8 mouse cellular contexts compared by ENCODE assay signal in genomic region chr10:81495616-81496263, GRCm38 (mm10). TPM values are rescaled to one million over a fixed set of nuclear protein-coding genes. Genes with fewer than 3 reads are reported as not detected.
A peak's percentile ranks its signal among the peaks of the same experiment; 100 is the strongest.
DNase-seq lines count a peak whose midpoint lies in the region; ATAC-seq and TF ChIP-seq lines count a peak whose summit lies in the region.

No protein-coding gene starts in this region.

- TF ChIP-seq CTCF in intestine, postnatal 0 days (IDR thresholded peaks at IDR 0.05; ENCODE audit: low read depth), result no peak
- TF ChIP-seq CTCF in olfactory bulb, adult 2 months (IDR thresholded peaks at IDR 0.05; ENCODE audit: insufficient read depth, low read depth, low read length), result no peak

- peak; percentile 3; the same call in 1 of the 2 replicates for ATAC-seq in heart, embryonic 12.5 days (ENCODE audit: insufficient number of reproducible peaks, low FRiP score)
- ATAC-seq in embryonic facial prominence, embryonic 11.5 days (replicated peaks; ENCODE audit: insufficient number of reproducible peaks, low FRiP score, low TSS enrichment, low read depth), result peak; percentile 21
- peak; percentile 2; the same call in 1 of the 2 replicates for ATAC-seq in intestine, postnatal 0 days

- no peaks in the 10 kb centered on the region for H3K27me3 ChIP-seq in heart, embryonic 12.5 days (replicated peaks)
- H3K27me3 ChIP-seq in embryonic facial prominence, embryonic 11.5 days (ENCODE audit: control insufficient read depth, insufficient read depth, low read length), result no peaks in the 10 kb centered on the region
- no peaks in the 10 kb centered on the region for H3K27me3 ChIP-seq in intestine, postnatal 0 days (replicated peaks; ENCODE audit: control insufficient read depth, insufficient read depth, low read length)

- peak overlapping the region; percentile 90 for H3K4me3 ChIP-seq in heart, embryonic 12.5 days
- peak overlapping the region; percentile 86 for H3K4me3 ChIP-seq in embryonic facial prominence, embryonic 11.5 days (ENCODE audit: low read depth, low read length)
- H3K4me3 ChIP-seq in intestine, postnatal 0 days (ENCODE audit: low read depth, low read length), result peak overlapping the region; percentile 80
- H3K4me3 ChIP-seq in olfactory bulb, adult 2 months (ENCODE audit: insufficient read depth, low read depth, low read length), result peak overlapping the region; percentile 78

- peak overlapping the region; percentile 48 for H3K27ac ChIP-seq in heart, embryonic 12.5 days (ENCODE audit: poor library complexity, severe bottlenecking)
- no peak overlapping the region for H3K27ac ChIP-seq in embryonic facial prominence, embryonic 11.5 days (replicated peaks; ENCODE audit: low read depth, low read length)
- peak overlapping the region; percentile 55 for H3K27ac ChIP-seq in intestine, postnatal 0 days (ENCODE audit: low read depth, low read length)
- H3K27ac ChIP-seq in olfactory bulb, adult 2 months (ENCODE audit: insufficient read depth, low read depth, low read length), result no peak overlapping the region

- WGBS in heart, embryonic 12.5 days, result under 1% methylated on average over 41 of the region's 41 CpGs
- WGBS in embryonic facial prominence, embryonic 11.5 days, result 2% methylated on average over 41 of the region's 41 CpGs
- under 1% methylated on average over 40 of the region's 41 CpGs for WGBS in intestine, postnatal 0 days
- 1% methylated on average over 41 of the region's 41 CpGs for WGBS in olfactory bulb, adult 2 months

- peaks cover 19% of the 10 kb centered on the region for H3K4me1 ChIP-seq in heart, embryonic 12.5 days (replicated peaks)
- H3K4me1 ChIP-seq in embryonic facial prominence, embryonic 11.5 days (ENCODE audit: control insufficient read depth, insufficient read depth, low read length), result peaks cover 3% of the 10 kb centered on the region; the same call in 1 of the 2 replicates
- H3K4me1 ChIP-seq in intestine, postnatal 0 days (replicated peaks; ENCODE audit: control insufficient read depth, insufficient read depth, low read length), result peaks cover 21% of the 10 kb centered on the region
- peaks cover 21% of the 10 kb centered on the region for H3K4me1 ChIP-seq in olfactory bulb, adult 2 months (ENCODE audit: control insufficient read depth, insufficient read depth, low read length)

- DNase-seq in heart, postnatal 10 days, result no peak
- DNase-seq in 3T3-L1 (ENCODE audit: low read depth, low spot score), result peak; percentile 20
- no peak for DNase-seq in embryonic facial prominence, embryonic 11.5 days (ENCODE audit: low spot score)
- no peak for DNase-seq in embryo, embryonic 10.5 days (ENCODE audit: low spot score)
- DNase-seq in spleen, postnatal 10 days (ENCODE audit: low spot score in 2 of 2), result no peak

- H3K36me3 ChIP-seq in heart, embryonic 12.5 days, result peaks cover 33% of the 10 kb centered on the region
- peaks cover 10% of the 10 kb centered on the region for H3K36me3 ChIP-seq in embryonic facial prominence, embryonic 11.5 days (replicated peaks; ENCODE audit: control insufficient read depth, insufficient read depth, low read depth, low read length)
- H3K36me3 ChIP-seq in intestine, postnatal 0 days (ENCODE audit: control insufficient read depth, insufficient read depth), result peaks cover 31% of the 10 kb centered on the region

- peak overlapping the region; percentile 99 for H3K4me2 ChIP-seq in heart, embryonic 12.5 days
- peak overlapping the region; percentile 95 for H3K4me2 ChIP-seq in embryonic facial prominence, embryonic 11.5 days (ENCODE audit: low read depth, low read length)
- peak overlapping the region; percentile 88 for H3K4me2 ChIP-seq in intestine, postnatal 0 days (replicated peaks; ENCODE audit: low read depth)

- intact Hi-C loops in heart, postnatal 10 days (cut with DNase I), result no loop called here

- H3K9me3 ChIP-seq in heart, embryonic 12.5 days (replicated peaks), result no peaks in the 10 kb centered on the region
- H3K9me3 ChIP-seq in embryonic facial prominence, embryonic 11.5 days (replicated peaks; ENCODE audit: control insufficient read depth, low read length), result no peaks in the 10 kb centered on the region
- H3K9me3 ChIP-seq in intestine, postnatal 0 days (ENCODE audit: control insufficient read depth), result no peaks in the 10 kb centered on the region

- peak overlapping the region; percentile 93 for H3K9ac ChIP-seq in heart, embryonic 12.5 days
- H3K9ac ChIP-seq in embryonic facial prominence, embryonic 11.5 days (replicated peaks; ENCODE audit: low read length), result peak overlapping the region; percentile 87
- H3K9ac ChIP-seq in intestine, postnatal 0 days (ENCODE audit: low read depth, low read length), result peak overlapping the region; percentile 84

- no peak for TF ChIP-seq POLR2A in olfactory bulb, adult 2 months (IDR thresholded peaks at IDR 0.05; ENCODE audit: insufficient read depth, low read depth, low read length)

RNA-seq across cellular contexts. Expression of gene Ncln, which starts 0.5 kb away (rescaled TPM):
- 54.9 and 60.2 TPM in 2 replicates for polyA plus RNA-seq in heart, embryonic 12.5 days (2016; fragmentation: Nextera tagmentation; extraction: Ambion mirVana)
- 10 to 100 TPM; 64.0 to 65.0 TPM for total RNA-seq in heart, postnatal 10 days (2021)
- polyA plus RNA-seq in embryonic facial prominence, embryonic 11.5 days (2014; fragmentation: Nextera tagmentation; extraction: Ambion mirVana), result 31.9 and 44.2 TPM in 2 replicates
- polyA plus RNA-seq in intestine, postnatal 0 days (2015; fragmentation: Nextera tagmentation; extraction: Ambion mirVana), result 58.6 and 61.1 TPM in 2 replicates
- 181 TPM in 1 of 2 replicates, not detected in the other for polyA plus RNA-seq in olfactory bulb, adult 2 months (2012; ENCODE audit: insufficient read depth, insufficient read length, low replicate concordance, missing spikeins)

RNA-seq across cellular contexts. Expression of gene S1pr4, which starts 4.2 kb away (rescaled TPM):
- 0.42 and 0.52 TPM in 2 replicates for polyA plus RNA-seq in heart, embryonic 12.5 days (2016; fragmentation: Nextera tagmentation; extraction: Ambion mirVana)
- under 1 TPM; 0.86 to 0.87 TPM for total RNA-seq in heart, postnatal 10 days (2021)
- 0.20 and 0.31 TPM in 2 replicates for polyA plus RNA-seq in embryonic facial prominence, embryonic 11.5 days (2014; fragmentation: Nextera tagmentation; extraction: Ambion mirVana)
- polyA plus RNA-seq in intestine, postnatal 0 days (2015; fragmentation: Nextera tagmentation; extraction: Ambion mirVana), result 0.50 and 0.74 TPM in 2 replicates
- polyA plus RNA-seq in olfactory bulb, adult 2 months (2012; ENCODE audit: insufficient read depth, insufficient read length, low replicate concordance, missing spikeins), result not detected in 2 replicates

RNA-seq across cellular contexts. Expression of gene Celf5, which starts 13.2 kb away (rescaled TPM):
- polyA plus RNA-seq in heart, embryonic 12.5 days (2016; fragmentation: Nextera tagmentation; extraction: Ambion mirVana), result 0.19 and 0.28 TPM in 2 replicates
- under 1 TPM; 0.32 to 0.48 TPM for total RNA-seq in heart, postnatal 10 days (2021)
- 2.5 and 2.7 TPM in 2 replicates for polyA plus RNA-seq in embryonic facial prominence, embryonic 11.5 days (2014; fragmentation: Nextera tagmentation; extraction: Ambion mirVana)
- 0.76 and 1.0 TPM in 2 replicates for polyA plus RNA-seq in intestine, postnatal 0 days (2015; fragmentation: Nextera tagmentation; extraction: Ambion mirVana)
- polyA plus RNA-seq in olfactory bulb, adult 2 months (2012; ENCODE audit: insufficient read depth, insufficient read length, low replicate concordance, missing spikeins), result not detected in 2 replicates

RNA-seq across cellular contexts. Expression of gene Gna15, which starts 28.3 kb away (rescaled TPM):
- 1.9 and 2.3 TPM in 2 replicates for polyA plus RNA-seq in heart, embryonic 12.5 days (2016; fragmentation: Nextera tagmentation; extraction: Ambion mirVana)
- under 1 TPM; 0.60 to 0.74 TPM for total RNA-seq in heart, postnatal 10 days (2021)
- 0.77 and 0.92 TPM in 2 replicates for polyA plus RNA-seq in embryonic facial prominence, embryonic 11.5 days (2014; fragmentation: Nextera tagmentation; extraction: Ambion mirVana)
- 0.64 and 0.78 TPM in 2 replicates for polyA plus RNA-seq in intestine, postnatal 0 days (2015; fragmentation: Nextera tagmentation; extraction: Ambion mirVana)
- not detected in 2 replicates for polyA plus RNA-seq in olfactory bulb, adult 2 months (2012; ENCODE audit: insufficient read depth, insufficient read length, low replicate concordance, missing spikeins)

RNA-seq across cellular contexts. Expression of gene Nfic, which starts 40.3 kb away (rescaled TPM):
- 39.3 and 40.7 TPM in 2 replicates for polyA plus RNA-seq in heart, embryonic 12.5 days (2016; fragmentation: Nextera tagmentation; extraction: Ambion mirVana)
- total RNA-seq in heart, postnatal 10 days (2021), result 100 to 1,000 TPM; 139 to 163 TPM
- polyA plus RNA-seq in embryonic facial prominence, embryonic 11.5 days (2014; fragmentation: Nextera tagmentation; extraction: Ambion mirVana), result 13.1 and 16.1 TPM in 2 replicates
- 29.2 and 35.1 TPM in 2 replicates for polyA plus RNA-seq in intestine, postnatal 0 days (2015; fragmentation: Nextera tagmentation; extraction: Ambion mirVana)
- polyA plus RNA-seq in olfactory bulb, adult 2 months (2012; ENCODE audit: insufficient read depth, insufficient read length, low replicate concordance, missing spikeins), result not detected in 2 replicates

Comparison
In these comparisons a context has a peak if more than half of its experiments do, and no peak if none do; other contexts are left out.
1. H3K27ac ChIP-seq: peak in heart, embryonic 12.5 days (single experiment) and intestine, postnatal 0 days (single experiment); none in embryonic facial prominence, embryonic 11.5 days (single experiment) and olfactory bulb, adult 2 months (single experiment).
2. Peak in every context shown above with its lines, with median percentiles within 50 percentile points of each other: ATAC-seq, H3K4me2 ChIP-seq, H3K4me3 ChIP-seq and H3K9ac ChIP-seq.